Mouse (Mus musculus): ENCODE data around the gene Prox2.
A peak's percentile ranks its signal among the peaks of the same experiment; 100 is the strongest.

Gene Prox2

DNA sequence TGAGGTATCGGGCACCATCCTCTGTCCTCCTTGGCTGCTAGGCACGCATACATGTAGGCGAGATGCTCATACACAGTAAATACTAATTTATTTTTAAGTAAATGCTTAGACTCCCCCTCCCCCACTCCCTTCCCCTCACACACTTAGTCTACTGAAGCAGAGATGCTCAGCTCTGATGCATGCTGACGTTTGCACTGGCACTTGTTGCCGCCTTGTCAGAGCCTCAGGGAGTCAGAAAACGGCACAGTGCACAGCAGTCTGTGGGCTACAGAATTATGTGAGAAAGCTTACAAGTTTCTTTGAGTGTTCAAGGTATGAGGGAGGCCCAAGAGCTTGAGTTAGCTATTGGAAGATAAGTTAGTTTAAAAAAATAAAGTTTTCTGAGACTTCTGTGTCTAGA lies 20.8 kb upstream of the Prox2 start:
- peak; percentile 51 for DNase-seq (ENCODE audit: low read depth, low spot score)

DNA sequence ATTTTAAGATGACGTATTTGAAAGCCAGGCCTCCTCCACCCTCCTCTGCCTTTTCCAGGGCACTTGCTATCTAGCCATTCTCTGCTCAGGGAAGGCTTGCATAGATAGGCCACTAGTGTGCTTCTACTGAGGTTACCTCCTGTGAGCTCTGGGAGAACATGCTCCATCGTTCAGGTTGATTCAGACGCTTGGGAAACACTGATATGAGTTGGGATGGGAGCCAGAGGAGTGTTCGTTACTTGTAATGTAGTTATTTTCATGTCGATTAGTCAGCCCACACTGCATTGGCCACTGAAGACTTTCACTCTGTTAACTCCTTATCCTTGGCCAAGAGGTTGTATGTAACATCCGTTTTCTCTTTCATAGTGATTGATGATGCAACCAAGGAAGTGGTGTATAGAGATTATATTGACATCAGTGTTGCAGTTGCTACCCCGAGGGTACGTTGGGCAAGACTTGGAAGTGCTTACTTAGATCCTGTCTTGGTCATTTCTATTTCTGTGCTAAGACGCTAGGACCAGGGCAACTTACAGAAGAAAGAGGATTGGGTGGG lies 18.9 kb upstream of the Prox2 start:
- DNase-seq (ENCODE audit: low read depth, low spot score): no peak

DNA sequence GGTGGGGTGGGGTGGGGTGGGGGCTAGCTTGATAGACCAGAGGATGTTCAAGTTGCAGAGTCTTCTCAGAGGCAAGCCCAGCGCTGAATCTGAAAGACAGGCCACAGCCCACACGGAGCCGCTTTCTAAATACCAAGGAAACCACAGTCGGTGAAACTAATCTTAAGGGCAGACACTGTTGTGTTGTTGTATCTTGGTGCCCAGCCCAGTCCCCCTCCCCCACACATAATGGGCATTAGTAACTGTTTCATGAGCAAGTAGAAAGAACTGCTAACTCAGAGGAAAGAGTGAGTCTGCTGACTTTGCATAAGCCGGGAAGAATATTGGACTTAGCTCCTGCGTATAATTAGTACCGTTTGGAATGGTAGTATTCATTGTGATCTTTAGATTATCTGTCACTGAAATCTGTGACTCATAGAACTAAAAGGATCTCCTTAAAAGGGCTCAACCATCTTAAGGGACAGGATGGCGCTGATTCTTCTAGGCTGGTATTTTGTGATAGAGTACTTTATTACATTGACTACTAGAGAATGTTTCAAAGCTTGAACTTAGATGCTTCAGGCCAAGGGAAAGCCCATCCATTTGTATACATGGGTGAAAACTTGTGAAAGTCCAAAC lies 16.5 kb upstream of the Prox2 start:
- DNase-seq (ENCODE audit: low read depth, low spot score): no peak

DNA sequence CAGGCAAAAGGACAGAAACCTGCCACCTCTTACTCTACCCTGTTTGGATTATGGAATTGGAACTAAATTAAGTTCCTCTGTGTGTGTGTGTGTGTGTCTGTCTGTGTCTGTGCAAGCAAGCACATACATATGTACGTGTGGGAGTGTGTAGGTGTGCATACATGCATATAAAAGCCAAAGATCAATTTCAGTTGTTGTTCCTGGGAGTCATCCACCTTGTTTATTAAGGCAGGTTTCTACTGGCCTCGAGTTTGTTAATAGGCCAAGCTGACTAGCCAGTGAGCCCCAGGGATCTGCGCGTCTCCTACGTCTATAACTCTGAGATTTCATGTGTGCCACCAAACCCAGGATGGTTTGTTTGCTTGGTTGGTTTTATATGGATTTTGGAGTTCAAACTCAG lies 14.2 kb upstream of the Prox2 start:
- DNase-seq (ENCODE audit: low read depth, low spot score): no peak

DNA sequence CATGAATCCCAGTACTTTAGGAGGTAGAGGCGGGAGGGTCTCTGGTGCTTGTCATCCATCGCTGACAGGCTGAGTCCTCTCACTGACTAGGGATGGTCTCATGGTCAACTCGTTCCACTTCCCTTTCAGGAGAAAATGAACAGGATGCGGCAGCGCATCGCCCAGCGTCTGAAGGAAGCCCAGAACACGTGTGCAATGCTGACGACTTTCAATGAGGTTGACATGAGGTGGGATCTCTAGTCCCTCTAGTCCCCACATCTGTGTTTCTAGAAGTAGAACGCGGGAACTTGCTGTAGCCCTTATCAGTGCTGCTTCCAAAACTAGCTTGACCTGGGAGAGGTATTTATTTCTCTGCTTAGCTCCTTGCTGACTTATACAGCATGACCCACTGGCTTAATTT lies 13.1 kb upstream of the Prox2 start:
- no peak for DNase-seq (ENCODE audit: low read depth, low spot score)

DNA sequence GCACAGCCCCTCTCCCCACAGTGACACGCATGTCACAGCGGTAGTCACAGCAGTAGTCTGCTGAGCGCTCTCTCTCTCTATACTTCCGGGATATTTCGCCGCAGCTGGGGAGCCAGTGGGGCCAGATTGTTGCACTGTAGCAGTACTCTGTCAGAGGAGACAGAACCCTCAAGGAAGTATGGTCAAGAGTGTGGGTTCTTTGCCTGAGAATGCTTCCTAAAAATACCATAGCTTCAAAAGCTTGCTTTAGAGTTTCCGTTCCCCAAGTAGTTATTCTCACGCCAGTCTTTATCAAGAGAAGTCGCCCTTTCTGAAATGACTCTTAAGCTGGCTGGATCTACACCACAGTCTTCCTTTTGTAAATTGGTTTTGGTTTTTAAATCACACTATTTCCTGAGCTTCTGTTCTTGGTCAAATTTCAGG lies 12.6 kb upstream of the Prox2 start:
- no peak for DNase-seq (ENCODE audit: low read depth, low spot score)

DNA sequence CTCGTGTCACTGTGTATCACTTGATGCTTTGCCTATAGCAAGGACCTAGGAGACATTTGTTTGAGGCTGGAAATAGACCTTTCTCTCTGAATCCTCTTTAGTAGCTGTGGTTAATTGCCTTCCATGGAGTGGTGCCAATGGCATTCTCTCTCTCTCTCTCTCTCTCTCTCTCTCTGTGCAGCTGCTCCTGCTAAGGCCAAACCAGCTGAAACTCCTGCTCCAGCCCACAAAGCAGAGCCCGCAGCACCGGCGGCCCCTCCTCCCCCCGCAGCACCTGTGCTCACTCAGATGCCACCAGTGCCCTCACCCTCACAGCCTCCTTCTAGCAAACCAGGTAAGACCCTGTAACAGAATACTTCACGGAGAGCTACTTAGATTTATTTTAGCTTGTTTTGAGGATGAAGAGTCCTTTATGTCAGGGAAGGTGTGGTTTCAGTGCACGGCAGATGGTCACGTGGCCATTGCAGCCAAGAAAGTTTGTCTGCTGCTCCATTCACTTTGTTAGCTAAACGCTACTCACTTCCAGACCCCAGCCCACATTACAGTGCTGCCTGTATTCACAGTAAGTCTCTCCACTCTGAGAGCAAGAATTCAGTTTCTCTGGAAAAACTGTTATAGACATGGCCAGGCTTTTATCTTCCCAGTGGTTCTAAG lies 11.4 kb upstream of the Prox2 start:
- no peak for DNase-seq (ENCODE audit: low read depth, low spot score)

DNA sequence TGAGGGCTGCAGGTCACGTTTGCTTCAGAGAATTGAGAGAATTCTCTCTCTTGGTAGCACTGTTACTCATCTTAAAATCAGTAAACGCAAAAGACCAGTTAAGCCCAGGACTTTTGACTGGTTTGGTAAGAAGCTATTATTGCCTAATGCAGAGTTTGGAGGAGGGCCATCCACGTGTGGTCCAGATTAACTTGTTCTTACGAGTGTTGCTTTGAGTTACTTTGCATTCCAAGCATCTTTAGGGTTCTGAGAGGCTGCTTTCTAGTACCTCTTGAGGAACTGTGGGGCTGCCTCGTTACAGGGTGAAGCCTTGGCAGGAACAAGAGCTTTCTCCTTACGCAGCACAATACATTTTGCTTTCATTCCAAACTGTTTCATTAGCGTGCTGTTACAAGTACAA lies 5.1 kb upstream of the Prox2 start:
- no peak for DNase-seq (ENCODE audit: low read depth, low spot score)

DNA sequence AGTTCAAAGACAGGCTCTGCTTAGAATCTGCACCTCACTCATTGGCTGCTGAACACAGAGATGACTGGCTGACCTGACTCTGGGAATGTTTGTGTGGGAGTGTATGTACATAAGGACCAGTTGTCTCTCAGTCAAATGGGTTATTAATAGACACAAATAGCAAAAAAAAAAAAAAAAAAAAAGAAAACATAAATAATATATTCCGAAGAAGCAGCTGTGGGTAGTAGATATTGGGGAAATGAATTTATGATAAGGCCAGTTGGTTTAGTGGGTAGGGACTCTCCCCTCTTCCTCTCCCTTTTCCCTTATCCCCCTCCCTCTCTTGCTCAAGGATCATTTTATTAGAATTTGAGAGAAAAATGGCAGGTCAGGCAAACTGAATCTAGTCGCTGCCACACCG lies 3.4 kb upstream of the Prox2 start:
- DNase-seq (ENCODE audit: low read depth, low spot score): no peak

DNA sequence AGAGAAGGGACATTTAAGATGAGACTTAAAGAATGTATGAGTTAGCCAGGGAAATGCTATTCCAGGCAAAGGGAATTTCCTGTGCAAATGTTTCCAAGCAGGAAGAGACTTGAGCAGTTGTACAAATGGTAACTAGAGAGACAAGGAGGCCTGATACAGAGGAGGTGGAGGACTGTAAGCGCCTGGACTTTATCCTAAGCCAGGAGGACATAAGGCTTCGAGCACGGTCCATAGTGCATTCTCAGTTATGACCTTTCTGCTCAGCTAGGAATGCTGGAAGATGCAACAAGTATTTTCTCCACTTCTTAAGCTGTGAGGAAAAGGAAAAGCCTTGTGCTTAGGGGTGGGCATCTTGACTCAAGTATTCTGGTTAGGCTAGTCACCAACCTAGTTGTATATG lies 2.8 kb upstream of the Prox2 start:
- DNase-seq (ENCODE audit: low read depth, low spot score): no peak

DNA sequence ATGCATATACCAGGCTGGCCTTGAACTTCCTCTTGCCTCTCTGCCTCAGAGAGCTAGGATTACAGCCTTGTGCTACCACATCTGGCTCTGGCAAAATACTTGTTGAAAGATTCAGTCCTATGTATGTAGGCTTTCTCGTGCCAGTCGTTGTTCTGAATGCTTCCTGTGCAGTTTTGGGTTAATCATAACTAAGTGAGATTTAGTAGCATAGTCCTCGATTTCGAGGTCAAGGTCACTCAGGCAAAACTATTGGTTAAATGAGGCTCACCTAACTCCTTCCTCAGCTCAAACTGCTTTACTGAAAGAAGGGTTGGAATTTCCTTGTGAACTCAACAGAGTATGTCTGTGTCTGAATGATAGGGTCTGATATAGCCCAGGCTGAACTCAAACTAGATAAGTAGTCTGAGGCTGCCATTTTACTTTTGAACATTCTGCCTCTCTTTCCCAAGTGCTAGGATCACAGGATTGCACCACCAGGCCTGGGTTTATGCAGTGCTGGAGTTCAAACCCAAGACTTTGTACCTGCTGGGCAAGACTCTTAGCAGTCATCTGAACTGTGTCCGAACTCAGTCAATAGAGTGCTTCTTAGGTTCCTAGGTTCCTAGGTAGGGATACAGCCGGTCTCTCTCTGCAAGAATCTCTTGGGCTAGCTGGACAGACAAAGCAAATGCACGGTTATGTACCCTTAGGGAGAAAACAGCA lies 2.1 kb upstream of the Prox2 start:
- DNase-seq (ENCODE audit: low read depth, low spot score): no peak

DNA sequence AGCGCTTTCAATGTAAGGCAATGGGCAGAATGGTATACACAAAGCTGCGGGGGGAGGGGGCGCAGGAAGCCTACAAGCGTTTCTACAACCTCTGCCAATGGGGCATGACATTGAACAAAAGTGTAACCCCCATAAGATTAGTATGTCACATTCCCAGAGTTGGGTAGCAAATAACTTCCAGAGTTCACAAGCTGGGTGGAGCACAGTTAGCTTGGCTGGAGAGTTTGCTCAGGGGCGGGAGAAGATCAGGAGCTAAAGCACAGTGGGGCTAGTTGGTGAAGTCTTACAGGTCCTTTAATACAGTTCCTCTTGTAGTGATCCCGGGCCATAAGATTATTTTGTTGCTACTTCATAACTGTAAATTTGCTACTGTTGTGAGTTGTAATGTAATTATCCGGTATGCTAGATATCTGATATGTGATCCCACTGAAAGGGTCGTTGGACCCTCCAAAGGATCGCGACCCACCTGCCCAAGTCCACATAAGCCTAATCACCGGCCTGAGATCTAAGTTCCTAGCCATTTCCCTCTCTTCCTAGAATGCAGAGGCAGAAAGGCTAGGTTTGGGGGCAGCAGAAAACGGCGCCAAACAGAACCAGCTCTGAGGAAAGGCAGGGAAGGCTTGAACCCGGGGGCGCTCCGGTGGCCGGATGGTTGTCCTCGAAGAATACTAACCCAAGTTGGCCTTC lies 405 bp downstream of the Prox2 start:
- DNase-seq (ENCODE audit: low read depth, low spot score): no peak

DNA sequence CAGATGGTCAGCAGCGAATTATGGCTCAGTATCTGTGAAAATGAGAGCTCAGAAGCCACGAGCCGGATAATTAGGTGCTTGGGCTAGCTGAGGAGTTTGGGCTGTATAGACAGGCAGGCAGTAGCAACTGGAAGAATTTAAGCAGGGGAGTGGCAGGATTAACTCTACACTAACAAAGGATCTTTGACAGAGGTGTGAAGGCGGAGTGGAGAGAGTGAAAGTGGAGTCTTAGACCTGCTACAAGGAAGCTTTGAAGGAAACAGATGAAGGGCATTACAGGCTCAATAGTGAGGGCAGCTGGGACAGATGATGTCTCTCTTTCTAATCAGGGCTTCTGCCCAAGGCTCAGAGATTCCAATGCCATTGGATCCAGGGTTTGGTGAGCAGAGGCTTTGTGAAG lies 1.1 kb downstream of the Prox2 start:
- DNase-seq (ENCODE audit: low read depth, low spot score): peak; percentile 51

DNA sequence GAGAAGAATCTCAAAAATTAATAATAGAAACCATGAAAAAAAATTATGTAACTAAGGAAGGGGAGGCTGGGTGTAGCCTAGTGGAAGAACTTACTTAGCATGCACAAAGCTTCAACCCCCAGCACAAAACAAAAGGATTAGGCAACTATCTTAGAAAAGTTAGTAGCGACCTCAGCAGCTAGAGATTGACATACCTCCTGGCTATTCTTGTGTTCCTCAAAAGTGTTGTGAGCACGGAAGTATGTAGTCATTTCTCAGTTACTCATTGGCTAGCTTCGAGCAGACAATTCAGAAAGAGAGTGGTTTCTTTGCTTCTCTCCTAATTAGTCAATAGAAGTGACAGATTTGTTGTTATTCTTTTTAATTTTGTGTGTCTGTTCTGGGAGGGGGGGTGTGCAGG lies 1.9 kb downstream of the Prox2 start:
- DNase-seq (ENCODE audit: low read depth, low spot score): no peak

DNA sequence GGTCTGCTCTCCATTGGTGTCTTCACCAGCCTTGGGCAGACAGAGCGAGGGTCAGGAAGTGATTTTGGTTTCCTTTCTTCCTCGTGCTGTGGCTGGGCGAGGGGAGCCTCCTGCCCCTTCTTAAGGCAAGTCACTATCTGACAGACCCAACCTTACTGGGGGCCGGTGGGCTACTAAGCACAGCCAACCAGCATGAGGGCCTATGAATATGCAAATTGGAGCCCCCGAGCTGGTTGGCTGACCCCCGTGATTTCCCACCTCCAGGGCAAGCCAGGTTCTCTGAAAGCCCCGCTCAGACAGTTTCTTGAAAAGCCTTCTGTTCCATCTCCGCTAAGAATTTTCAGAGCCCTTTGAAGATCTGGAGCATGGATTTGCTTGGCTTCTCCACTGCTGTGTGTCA lies 4.3 kb downstream of the Prox2 start:
- peak; percentile 16 for DNase-seq (ENCODE audit: low read depth, low spot score)

DNA sequence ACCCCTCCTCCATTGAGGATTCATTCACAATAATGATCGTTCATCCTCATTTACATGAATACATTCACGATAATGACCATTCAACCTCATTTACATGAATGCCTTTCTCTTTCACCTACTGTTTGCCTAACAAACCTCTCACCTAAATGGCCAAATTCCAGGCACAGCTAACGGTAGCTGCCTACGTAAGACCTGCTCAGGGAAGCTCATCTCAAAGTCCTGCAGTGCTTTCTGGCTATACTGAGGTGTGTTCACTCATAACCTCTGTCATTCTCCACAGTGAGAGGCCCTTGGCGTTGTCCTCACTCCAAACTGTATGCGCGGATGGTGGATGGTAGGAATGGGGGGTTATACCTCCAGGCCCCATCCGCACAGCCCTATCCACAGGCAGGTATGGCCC lies 5.8 kb downstream of the Prox2 start:
- DNase-seq (ENCODE audit: low read depth, low spot score): no peak

DNA sequence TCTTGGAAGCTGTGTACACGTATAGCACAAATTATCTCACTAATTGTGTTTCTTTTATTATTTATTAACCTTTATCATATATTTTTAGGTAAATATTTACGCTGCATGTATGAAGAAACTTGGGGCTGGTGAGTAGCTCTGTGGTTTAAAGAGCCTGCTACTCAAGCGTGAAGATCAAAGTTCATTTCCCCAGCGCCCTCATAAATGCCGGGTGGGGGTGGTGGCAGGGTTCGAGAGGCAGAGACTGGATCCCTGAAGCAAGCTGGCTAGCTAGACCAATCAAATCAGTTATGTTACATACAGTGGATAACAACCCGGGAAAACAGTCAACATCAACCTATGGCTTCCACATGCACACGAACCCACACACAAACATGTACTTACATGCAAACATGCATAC lies 7.5 kb downstream of the Prox2 start:
- DNase-seq (ENCODE audit: low read depth, low spot score): no peak

DNA sequence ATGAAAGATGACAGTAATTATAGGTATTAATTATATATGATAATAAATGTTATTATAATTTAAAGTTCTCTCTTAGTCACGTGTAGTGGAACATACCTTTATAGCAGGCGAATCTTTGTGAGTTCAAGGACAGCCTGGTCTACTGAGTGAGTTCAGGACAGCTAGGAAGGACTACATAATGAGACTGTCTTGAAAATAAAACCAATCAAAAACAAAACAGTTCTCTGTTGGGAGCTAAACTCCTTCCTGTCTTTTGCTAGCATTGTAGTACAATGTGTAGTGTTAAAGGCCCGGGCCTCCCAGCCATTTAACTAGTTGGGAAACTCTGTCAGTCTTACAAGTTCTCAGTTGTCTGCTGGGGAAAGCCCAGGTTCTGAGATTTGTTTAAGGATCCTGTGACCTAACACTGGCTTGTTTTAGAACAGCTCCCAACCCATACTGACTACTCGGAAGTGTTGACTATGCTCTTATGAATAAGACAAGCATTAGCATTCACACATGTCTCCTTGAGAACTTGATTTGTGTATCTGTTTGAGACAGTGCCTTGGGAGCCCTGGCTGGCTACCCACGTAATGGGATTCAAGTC lies 8.9 kb downstream of the Prox2 start:
- DNase-seq (ENCODE audit: low read depth, low spot score): no peak

DNA sequence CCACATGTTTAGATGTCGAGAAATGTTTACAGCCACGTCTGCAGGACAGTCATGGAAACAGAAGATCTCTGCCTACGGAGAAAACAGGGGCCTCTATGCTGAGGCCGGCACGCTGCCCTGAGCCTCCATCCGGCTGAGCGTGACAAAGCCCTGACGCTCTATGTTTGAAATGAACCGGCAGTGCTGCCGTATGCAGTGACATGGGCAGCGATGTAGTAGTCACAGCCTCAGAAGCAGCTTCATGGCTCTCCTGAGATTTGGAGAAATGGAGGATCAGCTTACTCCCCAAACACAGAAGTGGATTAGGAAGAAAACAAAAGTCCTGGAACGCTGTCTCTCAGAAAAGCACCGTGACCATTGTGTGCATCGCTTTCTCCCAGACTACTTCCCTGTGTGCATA lies 9.6 kb downstream of the Prox2 start:
- no peak for DNase-seq (ENCODE audit: low read depth, low spot score)

DNA sequence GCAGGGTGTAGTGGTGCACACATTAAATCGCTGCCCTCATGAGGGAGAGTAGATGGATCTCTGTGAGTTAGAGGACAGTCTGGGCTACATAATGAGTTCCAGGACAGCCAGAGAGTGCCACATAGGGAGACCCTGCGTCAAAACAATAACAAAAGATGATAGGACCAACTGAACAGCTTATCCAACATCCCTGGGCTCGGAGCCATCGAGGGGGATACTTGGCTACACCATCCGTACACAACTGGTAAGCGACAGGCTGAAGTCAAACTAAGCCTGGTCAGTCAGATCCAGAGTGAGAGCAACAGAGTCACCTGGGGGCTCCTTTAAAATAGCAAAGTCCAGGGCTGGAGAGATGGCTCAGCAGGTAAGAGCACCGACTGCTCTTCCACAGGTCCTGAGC lies 14.7 kb downstream of the Prox2 start:
- no peak for DNase-seq (ENCODE audit: low read depth, low spot score)

DNA sequence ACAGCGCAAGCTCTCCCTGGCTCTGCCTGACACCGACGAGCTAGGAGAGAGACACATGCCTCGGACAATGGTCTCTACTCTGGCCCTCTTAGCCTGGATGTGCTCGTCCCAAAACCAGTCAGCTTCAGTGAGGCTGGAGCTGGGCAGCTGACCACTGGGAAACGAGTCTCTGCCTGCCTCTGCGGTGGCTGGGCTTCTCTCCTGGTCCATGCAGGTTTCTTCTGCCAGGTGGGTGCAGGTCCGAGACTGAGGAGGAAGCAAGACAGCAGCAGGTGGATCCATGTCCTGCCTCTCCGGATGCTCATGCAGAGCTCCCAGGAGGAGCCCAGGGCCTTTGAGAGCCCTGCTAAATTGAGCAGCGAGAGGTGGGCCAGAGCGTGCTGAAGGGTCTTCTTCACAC lies 15.4 kb downstream of the Prox2 start:
- DNase-seq (ENCODE audit: low read depth, low spot score): no peak

DNA sequence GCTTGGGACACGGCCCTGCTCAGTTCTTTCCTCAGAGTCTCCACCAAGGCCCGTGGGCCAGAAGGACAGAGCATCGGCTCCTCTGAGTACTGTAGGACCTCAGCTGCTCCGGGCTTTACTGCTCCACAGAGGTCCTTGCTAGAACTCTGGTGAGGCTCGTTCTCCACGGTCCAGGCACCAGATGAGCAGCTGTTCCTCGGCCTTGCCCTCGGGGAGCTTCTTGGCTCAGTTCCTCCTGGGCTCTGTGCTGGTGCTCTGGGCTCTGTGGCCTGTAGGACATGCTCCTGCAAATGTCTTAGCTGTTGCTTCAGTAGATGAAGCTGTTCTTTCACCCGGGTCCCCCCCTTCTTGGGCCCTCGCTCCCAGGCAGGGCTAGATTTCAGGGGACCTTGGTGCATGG lies 15.9 kb downstream of the Prox2 start:
- DNase-seq (ENCODE audit: low read depth, low spot score): no peak

Data from ES-CJ7 (cell line).